Mouse (Mus musculus) MEL (cell line): ENCODE measurements around the gene Vac14. TPM values are rescaled to one million over a fixed set of nuclear protein-coding genes. Genes with fewer than 3 reads are reported as not detected.

Source experiments
- DNase-seq: peaks from one replicate; pipeline ENCODE4 v3.0.0; 2011; ENCODE audit warnings: low read depth, low spot score
- H3K27ac ChIP-seq: 2 replicates; pipeline ENCODE4 v1.5.1; 2012; ENCODE audit warnings: low read depth, mild to moderate bottlenecking, control low read depth, low read length, moderate library complexity; ENCODE audit not compliant: control insufficient read depth
- H3K27me3 ChIP-seq, 2 experiments: fragments of 150-350 bp in 1 of 2; sonication (generic) in 1 of 2; 2 replicates each; pipeline ENCODE4 v1.6.1; 2012; ENCODE audit warnings: low read length in 2 of 2, mild to moderate bottlenecking in 2 of 2, improper control_type of control experiment in 1 of 2, moderate library complexity in 1 of 2; ENCODE audit not compliant: insufficient read depth in 2 of 2, control insufficient read depth in 1 of 2
- H3K36me3 ChIP-seq, 2 experiments: 2 replicates each; pipeline ENCODE4 v1.6.1; 2012 to 2014; ENCODE audit warnings: low read length in 2 of 2, improper control_type of control experiment in 1 of 2, inconsistent platforms in 1 of 2, mild to moderate bottlenecking in 1 of 2; ENCODE audit not compliant: insufficient read depth in 2 of 2, control insufficient read depth in 1 of 2
- H3K4me1 ChIP-seq, 2 experiments: fragments of 150-350 bp in 1 of 2; sonication (generic) in 1 of 2; 2 replicates each; pipeline ENCODE4 v1.6.1; 2012; ENCODE audit warnings: low read length in 2 of 2, improper control_type of control experiment in 1 of 2, mild to moderate bottlenecking in 1 of 2; ENCODE audit not compliant: insufficient read depth in 2 of 2, control insufficient read depth in 1 of 2
- H3K4me3 ChIP-seq, 2 experiments: fragments of 150-350 bp in 1 of 2; sonication (generic) in 1 of 2; 2 replicates each; pipeline ENCODE4 v1.5.1; 2012; ENCODE audit warnings: low read depth in 2 of 2, low read length in 2 of 2, mild to moderate bottlenecking in 2 of 2, moderate library complexity in 2 of 2, control low read depth in 1 of 2, improper control_type of control experiment in 1 of 2; ENCODE audit not compliant: control insufficient read depth in 1 of 2, insufficient read depth in 1 of 2
- H3K79me2 ChIP-seq: 2 replicates; pipeline ENCODE4 v1.6.1; 2012; ENCODE audit warnings: mild to moderate bottlenecking, low read length, moderate library complexity; ENCODE audit not compliant: control insufficient read depth, poor library complexity, insufficient read depth
- H3K9ac ChIP-seq: 2 replicates; pipeline ENCODE4 v1.6.1; 2012; ENCODE audit warnings: low read depth, mild to moderate bottlenecking, control low read depth, low read length, moderate library complexity; ENCODE audit not compliant: control insufficient read depth, poor library complexity, severe bottlenecking
- H3K9me3 ChIP-seq: fragments of 150-350 bp; sonication (generic); replicated peaks from 2 replicates; pipeline ENCODE4 v1.6.1; 2012; ENCODE audit warnings: mild to moderate bottlenecking, low read length, improper control_type of control experiment, moderate library complexity; ENCODE audit not compliant: insufficient read depth
- CHD2 ChIP-seq: IDR thresholded peaks from 2 replicates; pipeline ENCODE4 v1.6.1; 2011; ENCODE audit warnings: low read length, improper control_type of control experiment
- CTCF ChIP-seq, 3 experiments: IDR thresholded peaks in 2 of 3; conservative IDR thresholded peaks in 1 of 3; 2 replicates each; pipeline ENCODE4 v1.5.1; 2011 to 2012; ENCODE audit warnings: low read length in 3 of 3, low read depth in 2 of 3, mild to moderate bottlenecking in 2 of 3, improper control_type of control experiment in 1 of 3, inconsistent platforms in 1 of 3, mixed read lengths in 1 of 3, moderate library complexity in 1 of 3; ENCODE audit not compliant: control insufficient read depth in 1 of 3, insufficient read depth in 1 of 3, poor library complexity in 1 of 3, severe bottlenecking in 1 of 3
- E2F4 ChIP-seq: IDR thresholded peaks from 2 replicates; pipeline ENCODE4 v1.6.1; 2011; ENCODE audit warnings: low read depth, low read length, improper control_type of control experiment, borderline replicate concordance
- ELF1 ChIP-seq: IDR thresholded peaks from 2 replicates; pipeline ENCODE4 v1.6.1; 2014; ENCODE audit warnings: low read depth, mild to moderate bottlenecking, inconsistent platforms, low read length, improper control_type of control experiment, moderate library complexity
- EP300 ChIP-seq, 2 experiments: IDR thresholded peaks; 2 replicates each; pipeline ENCODE4 v1.6.1; 2011; ENCODE audit warnings: improper control_type of control experiment in 2 of 2, low read length in 2 of 2, low read depth in 1 of 2, mild to moderate bottlenecking in 1 of 2
- GABPA ChIP-seq: IDR thresholded peaks from 2 replicates; pipeline ENCODE4 v1.6.1; 2012; ENCODE audit warnings: low read depth, mild to moderate bottlenecking, inconsistent platforms, low read length, improper control_type of control experiment, moderate library complexity
- HCFC1 ChIP-seq: IDR thresholded peaks from 2 replicates; pipeline ENCODE4 v1.6.1; 2012; ENCODE audit warnings: low read depth, mild to moderate bottlenecking, inconsistent platforms, low read length, improper control_type of control experiment, moderate library complexity
- MXI1 ChIP-seq: IDR thresholded peaks from 2 replicates; pipeline ENCODE4 v1.6.1; 2011; ENCODE audit warnings: mild to moderate bottlenecking, low read depth, low read length, improper control_type of control experiment
- MYC ChIP-seq: IDR thresholded peaks from 2 replicates; pipeline ENCODE4 v1.6.1; 2011; ENCODE audit warnings: low read depth, mild to moderate bottlenecking, low read length, improper control_type of control experiment, moderate library complexity
- NRF1 ChIP-seq: IDR thresholded peaks from 2 replicates; pipeline ENCODE4 v1.6.1; 2014; ENCODE audit warnings: low read depth, mild to moderate bottlenecking, inconsistent platforms, low read length, improper control_type of control experiment, moderate library complexity; ENCODE audit not compliant: poor library complexity, insufficient read depth, severe bottlenecking
- POLR2A ChIP-seq, 2 experiments: IDR thresholded peaks; 2 replicates each; pipeline ENCODE4 v1.6.1; 2011 to 2012; ENCODE audit warnings: low read length in 2 of 2, mild to moderate bottlenecking in 2 of 2, control low read depth in 1 of 2, improper control_type of control experiment in 1 of 2, low read depth in 1 of 2, moderate library complexity in 1 of 2; ENCODE audit not compliant: control insufficient read depth in 1 of 2, insufficient read depth in 1 of 2, poor library complexity in 1 of 2
- POLR2AphosphoS5 ChIP-seq: IDR thresholded peaks from 2 replicates; pipeline ENCODE4 v1.6.1; 2012; ENCODE audit warnings: low read depth, borderline replicate concordance, mild to moderate bottlenecking, inconsistent platforms, low read length, moderate library complexity, mixed read lengths
- SIN3A ChIP-seq: IDR thresholded peaks from 2 replicates; pipeline ENCODE4 v1.6.1; 2012; ENCODE audit warnings: low read length, improper control_type of control experiment, inconsistent platforms
- TAL1 ChIP-seq: IDR thresholded peaks from 2 replicates; pipeline ENCODE4 v1.6.1; 2012; ENCODE audit warnings: mild to moderate bottlenecking, inconsistent platforms, low read length, moderate library complexity, mixed read lengths
- TCF12 ChIP-seq: IDR thresholded peaks from 2 replicates; pipeline ENCODE4 v1.6.1; 2014; ENCODE audit warnings: low read depth, mild to moderate bottlenecking, inconsistent platforms, low read length, improper control_type of control experiment, moderate library complexity
- USF1 ChIP-seq: IDR thresholded peaks from 2 replicates; pipeline ENCODE4 v1.6.1; 2014; ENCODE audit warnings: low read depth, mild to moderate bottlenecking, inconsistent platforms, low read length, improper control_type of control experiment, moderate library complexity
- polyA plus RNA-seq, 2 experiments: library from polyadenylated mRNA; stranded (reverse) in 1 of 2; unstranded in 1 of 2; fragments of >175 nt in 1 of 2; fragments of >200 nt in 1 of 2; gene quantifications; 2 replicates each; pipeline versions ENCODE4 v1.2.1 to v1.2.4; 2012; ENCODE audit warnings: low replicate concordance in 2 of 2, low read depth in 1 of 2; ENCODE audit not compliant: insufficient read length in 2 of 2, insufficient read depth in 1 of 2, missing spikeins in 1 of 2
- total RNA-seq: library from RNA; depleted of rRNA; stranded (reverse); fragments of 300-350 nt; gene quantifications from 2 replicates; pipeline ENCODE4 v1.2.3, GENCODE M21; 2012

Vac14 gene
- total and polyA plus RNA-seq, 3 experiments = 31.7 to 86.0 TPM; not detected in 1

DNA sequence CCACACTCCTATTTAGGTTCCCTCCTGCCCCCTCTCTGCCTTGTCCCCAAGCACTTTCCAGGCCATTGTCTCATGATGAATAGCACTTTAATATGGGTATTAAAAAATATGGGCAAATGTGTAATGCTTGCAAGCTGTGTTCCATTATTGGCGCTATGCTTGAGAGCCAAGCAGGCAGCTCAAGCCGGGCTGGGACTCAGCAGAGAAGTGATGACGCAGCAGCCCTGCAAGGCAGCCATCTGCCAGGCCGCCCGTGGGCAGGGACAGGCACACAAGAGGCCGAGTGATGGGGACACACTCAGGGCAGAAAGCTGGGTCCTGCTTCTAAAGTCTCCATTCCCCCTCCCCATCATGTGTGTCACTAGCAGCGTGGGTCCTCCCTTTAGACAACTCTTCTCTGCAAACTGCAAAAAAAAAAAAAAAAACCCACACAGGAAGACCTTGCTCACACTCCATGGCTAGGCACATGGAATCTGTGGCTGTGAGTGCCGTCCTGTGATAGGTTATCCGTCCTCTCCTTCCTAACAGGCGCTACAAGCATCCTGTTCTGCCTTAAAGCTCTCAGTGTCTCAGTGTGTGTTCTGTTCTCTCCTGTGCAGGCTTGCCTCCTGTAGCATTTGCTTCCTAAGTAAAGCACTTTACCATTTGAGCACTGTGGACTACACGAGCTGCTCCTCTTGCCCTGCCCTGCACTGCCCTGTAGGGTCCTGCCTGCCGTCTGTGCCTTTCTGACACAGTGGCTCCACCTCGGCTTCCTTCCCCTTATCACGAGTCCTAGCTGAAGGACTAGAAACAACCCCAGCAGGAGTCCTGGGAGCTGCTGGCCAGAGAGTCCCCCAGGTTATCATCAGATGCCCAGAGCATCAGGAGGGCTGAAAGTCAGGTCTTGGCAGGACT lies 87.3 kb downstream of the Vac14 start:
- DNase-seq = no peak
- Histone ChIP-seq H3K9ac (no peak overlapping the region), H3K9me3 (no peaks in the 10 kb centered on the region), H3K27me3 (no peaks in the 10 kb centered on the region), H3K4me1 (no peaks in the 10 kb centered on the region), H3K27ac (no peak overlapping the region), H3K4me3 (no peak overlapping the region), H3K36me3 (no peaks in the 10 kb centered on the region; a peak in 1 of 4 replicates), H3K79me2 (no peaks in the 10 kb centered on the region)
- TF ChIP-seq E2F4 (no peak), NRF1 (no peak), HCFC1 (no peak), SIN3A (no peak), POLR2A (IDR thresholded peaks at IDR 0.05; ENCODE audit: control insufficient read depth in 1 of 2, insufficient read depth in 1 of 2, low read depth in 1 of 2, low read length in 2 of 2, poor library complexity in 1 of 2) (no peak), POLR2AphosphoS5 (no peak)

DNA sequence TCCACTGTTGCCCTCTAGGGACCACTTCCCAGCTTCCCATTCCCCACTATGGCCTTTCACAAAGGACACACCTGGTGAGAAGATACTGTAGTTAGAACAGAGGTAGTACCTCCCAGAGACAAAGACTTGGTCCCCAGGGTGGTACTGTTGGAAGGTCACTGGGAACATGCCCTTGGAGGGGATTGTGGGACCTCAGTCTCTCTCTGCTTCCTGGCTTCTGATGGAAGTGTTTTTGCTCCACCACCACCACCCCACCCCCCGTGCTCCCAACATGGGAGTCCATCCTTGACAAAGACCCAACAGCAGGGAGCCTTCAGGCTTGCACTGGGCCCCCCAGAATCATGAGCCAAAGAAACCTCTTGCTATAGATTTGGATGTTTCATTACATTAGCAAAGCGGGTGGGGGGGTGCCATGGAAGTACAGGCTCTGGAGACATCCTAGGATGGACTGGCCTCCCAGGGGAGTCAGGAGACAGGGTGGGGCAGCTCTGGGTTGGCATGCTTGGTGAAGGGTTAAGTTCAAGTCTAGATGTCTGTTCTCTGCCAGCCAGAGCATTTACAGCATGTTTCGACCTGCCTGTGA lies 88.0 kb downstream of the Vac14 start:
- Histone ChIP-seq H3K9ac (no peak overlapping the region), H3K4me3 (no peak overlapping the region), H3K79me2 (no peaks in the 10 kb centered on the region), H3K27ac (no peak overlapping the region), H3K4me1 (no peaks in the 10 kb centered on the region), H3K27me3 (no peaks in the 10 kb centered on the region), H3K36me3 (no peaks in the 10 kb centered on the region; a peak in 1 of 4 replicates), H3K9me3 (no peaks in the 10 kb centered on the region)
- no peak for DNase-seq
- TF ChIP-seq GABPA (no peak), ELF1 (no peak), CHD2 (no peak), MYC (no peak), USF1 (no peak)

DNA sequence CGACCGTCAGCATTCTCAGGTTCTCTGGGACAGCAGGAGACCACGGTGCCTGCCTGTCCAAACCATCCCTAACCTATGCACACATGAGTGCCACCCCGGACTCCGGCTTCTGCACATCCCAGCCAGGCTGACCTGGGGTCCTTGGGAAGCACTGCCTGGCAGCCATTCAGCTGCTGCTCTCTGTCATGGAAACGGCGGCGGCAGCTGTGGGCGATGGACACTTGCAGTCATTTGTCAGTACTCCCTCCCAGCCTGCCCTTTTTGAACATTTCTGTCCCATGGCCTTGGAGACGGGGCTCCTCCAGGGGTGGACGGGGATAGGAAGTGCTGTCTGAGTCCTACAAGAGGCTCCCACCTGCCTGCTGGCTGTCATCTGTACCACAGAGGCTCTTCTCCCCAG lies 90.0 kb downstream of the Vac14 start:
- Histone ChIP-seq H3K27me3 (no peaks in the 10 kb centered on the region), H3K79me2 (no peaks in the 10 kb centered on the region), H3K36me3 (no peaks in the 10 kb centered on the region), H3K9ac (no peak overlapping the region), H3K9me3 (no peaks in the 10 kb centered on the region), H3K4me3 (no peak overlapping the region), H3K27ac (no peak overlapping the region), H3K4me1 (no peaks in the 10 kb centered on the region)
- TF ChIP-seq EP300 (IDR thresholded peaks at IDR 0.05; ENCODE audit: low read depth in 1 of 2, low read length in 2 of 2) (no peak), HCFC1 (no peak), ELF1 (no peak), CTCF (IDR thresholded peaks at IDR 0.05 in 2 of 3, conservative IDR thresholded peaks at IDR 0.05 in 1 of 3; ENCODE audit: control insufficient read depth in 1 of 3, insufficient read depth in 1 of 3, low read depth in 2 of 3, low read length in 3 of 3, poor library complexity in 1 of 3, severe bottlenecking in 1 of 3) (no peak), TAL1 (no peak), MXI1 (no peak), TCF12 (no peak)
- no peak for DNase-seq
